Mouse (Mus musculus): ENCODE results near the gene Rgs19. TPM values are rescaled to one million over a fixed set of nuclear protein-coding genes. Genes with fewer than 3 reads are reported as not detected.

Gene Rgs19
- total RNA-seq (2015; ENCODE audit: low replicate concordance) (84.0 and 98.9 TPM in 2 replicates), total RNA-seq (2017; ENCODE audit: low replicate concordance) (17.1 and 33.1 TPM in 2 replicates)

DNA sequence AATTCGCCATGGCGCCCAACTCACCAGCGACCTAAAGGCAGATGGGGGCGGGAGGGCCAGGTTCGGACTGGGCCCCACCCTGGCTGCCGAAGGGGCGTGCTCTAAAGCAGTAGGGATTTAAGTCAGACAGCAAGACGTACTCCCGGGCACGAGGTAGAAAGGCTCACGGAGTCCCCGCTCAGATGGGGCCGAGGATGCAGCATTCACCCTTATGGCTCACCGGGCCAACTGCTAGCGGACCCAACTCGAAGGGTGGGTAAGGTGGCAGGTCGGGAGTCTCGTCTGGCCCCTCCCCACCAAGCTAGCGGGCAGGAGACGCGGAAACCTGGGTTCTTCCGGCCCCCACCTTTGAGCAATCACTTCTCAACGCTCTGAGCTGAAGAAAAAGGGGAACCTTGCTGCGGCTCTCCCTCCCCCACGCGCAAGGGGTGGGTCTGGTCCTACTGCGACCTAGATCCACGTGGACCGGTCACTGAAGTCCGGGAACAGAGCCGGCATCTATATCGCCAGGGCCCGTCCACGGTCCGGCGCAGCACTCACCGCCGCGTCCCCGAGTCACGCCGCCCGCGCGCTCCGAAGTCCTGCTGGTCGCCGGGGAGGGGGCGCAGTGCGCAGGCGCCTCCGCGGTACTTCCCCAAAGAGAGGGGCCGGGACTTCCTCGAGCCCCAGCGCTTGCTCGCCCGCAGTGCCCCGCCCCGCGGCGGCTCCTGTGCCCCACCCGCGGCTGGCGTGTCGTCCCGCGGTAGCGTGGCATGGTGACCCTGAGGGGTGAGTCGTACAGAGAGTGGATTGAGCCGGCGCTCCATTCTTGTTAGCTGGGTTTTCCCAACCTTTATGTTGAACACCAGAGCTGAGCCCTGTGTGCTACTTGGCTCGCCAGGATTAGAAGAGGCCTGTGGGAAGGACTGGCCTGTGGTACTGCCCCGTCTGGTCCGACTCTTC, at the start of gene Rgs19:
TSS of gene Rgs19 (minus strand) at position 639 of the 942 bp plus-strand sequence.
- no peak for ATAC-seq (replicated peaks; ENCODE audit: low FRiP score, poor library complexity, severe bottlenecking)

DNA sequence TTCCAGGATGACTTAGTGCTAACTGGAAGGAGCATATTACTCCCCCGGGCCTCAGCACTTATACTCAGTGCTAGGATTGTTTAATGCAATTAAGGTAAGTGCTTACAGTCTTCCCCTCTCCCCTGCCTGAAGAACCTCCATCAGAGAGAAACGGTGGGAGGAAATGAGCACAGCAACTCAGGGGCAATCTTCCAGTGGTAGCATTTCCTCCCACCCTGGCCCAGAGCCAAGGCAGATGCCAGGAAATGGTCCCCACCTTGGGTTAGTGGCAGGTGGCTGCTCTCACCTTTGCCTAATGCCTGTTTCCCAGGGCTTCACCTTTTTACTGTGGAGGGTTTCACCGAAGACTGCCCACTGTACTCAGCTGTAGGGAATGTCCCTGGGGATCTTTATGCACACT, 36.3 kb upstream of the Rgs19 start:
- ATAC-seq (replicated peaks; ENCODE audit: low FRiP score, poor library complexity, severe bottlenecking), result no peak

GRCm38 (mm10) chr2:181727659-181728262, 34.0 kb upstream of the Rgs19 start:
- no peak for ATAC-seq (replicated peaks; ENCODE audit: low FRiP score, poor library complexity, severe bottlenecking)

GRCm38 (mm10) chr2:181722213-181722612, 28.4 kb upstream of the Rgs19 start:
- ATAC-seq (replicated peaks; ENCODE audit: low FRiP score, poor library complexity, severe bottlenecking), result no peak

- ATAC-seq (replicated peaks; ENCODE audit: low FRiP score, poor library complexity, severe bottlenecking), result no peak
Measured at GRCm38 (mm10) chr2:181721200-181721599, 27.4 kb upstream of the Rgs19 start.

DNA sequence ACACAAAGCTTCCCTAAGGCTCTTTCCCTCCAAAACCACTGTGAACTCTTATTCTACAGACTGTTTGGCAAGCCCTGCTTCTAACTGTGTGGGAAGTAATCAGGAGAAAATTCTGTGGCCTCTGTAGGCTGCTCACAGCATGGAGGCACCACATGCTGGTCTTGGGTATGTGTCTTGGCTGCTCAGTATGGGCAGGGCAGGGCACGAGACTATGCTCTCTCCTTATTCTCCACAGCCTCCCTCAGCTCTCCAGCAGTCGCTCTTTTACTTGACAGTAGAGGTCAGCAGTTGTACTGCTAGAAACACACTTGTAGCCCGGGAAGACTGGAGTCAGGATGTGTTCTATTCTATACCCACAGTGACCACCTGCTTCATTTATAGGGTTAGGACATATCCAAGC, 26.3 kb upstream of the Rgs19 start:
- no peak for ATAC-seq (replicated peaks; ENCODE audit: low FRiP score, poor library complexity, severe bottlenecking)

DNA sequence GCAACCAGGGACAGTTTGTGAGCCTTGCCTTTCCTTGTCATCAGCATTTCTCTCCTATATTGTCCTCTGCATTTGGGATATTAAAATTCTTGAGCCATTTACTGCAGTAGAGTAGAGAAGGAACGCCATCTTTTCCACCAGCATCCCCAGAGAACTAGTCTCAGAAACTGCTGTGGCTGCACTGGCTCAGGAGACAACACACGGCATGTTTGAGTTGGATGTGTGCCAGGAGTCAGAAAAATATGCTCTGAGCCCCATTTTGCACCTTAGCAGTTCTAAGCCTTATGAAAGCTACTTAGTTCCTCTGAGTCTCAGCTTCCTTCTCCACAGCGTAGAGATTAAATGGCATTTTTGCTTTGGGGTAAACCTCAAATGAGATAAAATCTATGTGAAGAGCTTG, 23.2 kb upstream of the Rgs19 start:
- ATAC-seq (replicated peaks; ENCODE audit: low FRiP score, poor library complexity, severe bottlenecking), result no peak

- no peak for ATAC-seq (replicated peaks; ENCODE audit: low FRiP score, poor library complexity, severe bottlenecking)
Measured at GRCm38 (mm10) chr2:181715382-181715781, 21.6 kb upstream of the Rgs19 start.

DNA sequence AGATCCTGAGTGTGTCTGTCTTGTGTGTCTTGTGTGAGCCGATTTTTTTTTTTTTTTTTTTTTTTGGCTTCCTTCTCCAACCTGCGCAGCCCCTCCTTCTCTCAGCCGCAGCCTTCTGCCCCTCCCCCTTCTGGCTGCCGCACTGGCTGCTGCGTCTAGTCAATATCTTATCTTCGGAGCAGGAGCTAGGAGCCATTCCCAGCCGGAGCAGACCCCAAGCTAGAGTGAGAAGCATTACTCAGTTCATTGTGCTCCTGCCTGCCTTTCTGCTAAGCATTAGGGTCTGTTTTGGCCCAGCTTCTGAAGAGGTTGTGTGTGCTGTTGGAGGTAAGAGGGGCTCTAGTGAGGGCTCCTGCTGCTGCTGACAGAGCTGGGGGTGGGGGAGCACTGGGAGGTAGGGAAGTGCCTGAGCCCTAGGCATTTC, 21.1 kb upstream of the Rgs19 start, which contains the start of gene Oprl1:
TSS of gene Oprl1 (plus strand) at position 114 of the 424 bp plus-strand sequence.
- no peak for ATAC-seq (replicated peaks; ENCODE audit: low FRiP score, poor library complexity, severe bottlenecking)

GRCm38 (mm10) chr2:181713749-181714148, 20.0 kb upstream of the Rgs19 start:
- no peak for ATAC-seq (replicated peaks; ENCODE audit: low FRiP score, poor library complexity, severe bottlenecking)

- no peak for ATAC-seq (replicated peaks; ENCODE audit: low FRiP score, poor library complexity, severe bottlenecking)
Measured at GRCm38 (mm10) chr2:181706668-181707067, 12.9 kb upstream of the Rgs19 start.

GRCm38 (mm10) chr2:181698241-181698640, 4.5 kb upstream of the Rgs19 start, which contains the start of gene Lkaaear1:
Gene Lkaaear1 (minus strand): TSS chr2:181698442.
- no peak for ATAC-seq (replicated peaks; ENCODE audit: low FRiP score, poor library complexity, severe bottlenecking)

- no peak for ATAC-seq (replicated peaks; ENCODE audit: low FRiP score, poor library complexity, severe bottlenecking)
Measured at GRCm38 (mm10) chr2:181696801-181697420, 3.1 kb upstream of the Rgs19 start.

DNA sequence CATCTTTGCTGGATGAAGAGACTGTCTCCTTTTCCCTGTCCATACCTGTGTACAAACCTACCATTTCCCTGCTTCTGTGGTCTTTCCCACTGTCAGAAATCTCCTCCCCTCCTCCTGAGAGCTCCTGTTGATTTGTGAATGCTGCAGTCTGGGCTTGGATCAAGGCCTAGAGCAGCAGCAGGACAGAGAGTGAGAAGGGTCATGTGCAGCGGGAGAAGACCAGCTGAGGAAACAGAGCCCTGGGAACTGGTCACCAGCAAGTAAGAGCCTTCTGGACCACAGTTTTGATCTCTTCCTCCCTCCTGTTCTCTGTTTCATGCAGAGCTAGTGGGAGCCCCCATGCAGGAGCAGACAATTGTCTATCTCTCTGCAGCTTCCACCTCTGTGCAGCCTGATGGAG, 2.0 kb upstream of the Rgs19 start:
- no peak for ATAC-seq (replicated peaks; ENCODE audit: low FRiP score, poor library complexity, severe bottlenecking)

- no peak for ATAC-seq (replicated peaks; ENCODE audit: low FRiP score, poor library complexity, severe bottlenecking)
Measured at GRCm38 (mm10) chr2:181694581-181694980, 804 bp upstream of the Rgs19 start.

DNA sequence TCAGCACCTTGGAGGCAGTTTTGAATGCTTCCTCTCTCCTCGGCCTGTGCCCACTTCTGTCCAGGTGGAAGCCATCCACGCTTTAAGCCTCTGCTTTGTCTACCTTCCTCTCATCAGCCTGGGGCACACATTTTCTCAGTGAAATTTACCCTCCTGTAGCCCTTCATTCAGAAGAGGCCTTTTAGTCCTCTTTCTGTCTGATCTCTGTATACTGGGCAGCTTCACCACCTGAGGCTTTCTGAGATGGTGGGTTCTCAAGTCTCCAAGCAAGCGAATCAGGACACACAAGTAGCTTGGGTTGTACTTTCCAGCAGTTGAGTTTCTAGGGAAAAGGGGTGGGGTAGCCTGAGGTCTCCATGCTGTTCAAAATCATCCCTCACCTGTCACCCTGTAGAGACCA, 1.5 kb downstream of the Rgs19 start:
- ATAC-seq (replicated peaks; ENCODE audit: low FRiP score, poor library complexity, severe bottlenecking), result no peak

- no peak for ATAC-seq (replicated peaks; ENCODE audit: low FRiP score, poor library complexity, severe bottlenecking)
Measured at GRCm38 (mm10) chr2:181691571-181691970, 2.2 kb downstream of the Rgs19 start.

DNA sequence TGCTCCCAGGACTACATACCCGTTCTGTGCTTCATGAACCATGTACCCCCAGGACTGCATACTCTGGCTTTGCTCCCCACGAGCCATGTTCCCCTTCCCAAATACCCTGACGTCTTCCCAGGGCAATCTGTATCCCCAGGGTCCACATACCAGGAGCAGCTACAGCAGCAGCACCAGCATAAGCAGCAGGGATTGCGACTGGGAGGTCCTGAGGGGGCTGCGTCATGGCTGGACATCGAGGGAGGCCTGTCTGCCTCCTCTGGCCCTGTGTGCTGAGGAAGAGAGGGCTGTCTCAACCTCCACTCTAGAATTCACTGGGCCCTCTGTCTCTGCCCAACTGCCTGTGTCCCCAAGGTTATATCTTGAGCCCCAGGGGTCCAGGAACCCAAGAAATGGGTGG, 2.7 kb downstream of the Rgs19 start:
- ATAC-seq (replicated peaks; ENCODE audit: low FRiP score, poor library complexity, severe bottlenecking), result no peak

- no peak for ATAC-seq (replicated peaks; ENCODE audit: low FRiP score, poor library complexity, severe bottlenecking)
Measured at GRCm38 (mm10) chr2:181689466-181690160, 4.2 kb downstream of the Rgs19 start.

- ATAC-seq (replicated peaks; ENCODE audit: low FRiP score, poor library complexity, severe bottlenecking), result no peak
Measured at GRCm38 (mm10) chr2:181687586-181687985, 6.2 kb downstream of the Rgs19 start.
